Mouse (Mus musculus) cerebellum, postnatal 10 days (tissue): Measurements from ENCODE around the gene Armc6.
A peak's percentile ranks its signal among the peaks of the same experiment; 100 is the strongest.

Experiments
- DNase-seq, 2 experiments: peaks; one replicate each; pipeline ENCODE4 v3.0.0; 2021; ENCODE audit warnings: mixed read lengths in 2 of 2

Armc6 gene

DNA sequence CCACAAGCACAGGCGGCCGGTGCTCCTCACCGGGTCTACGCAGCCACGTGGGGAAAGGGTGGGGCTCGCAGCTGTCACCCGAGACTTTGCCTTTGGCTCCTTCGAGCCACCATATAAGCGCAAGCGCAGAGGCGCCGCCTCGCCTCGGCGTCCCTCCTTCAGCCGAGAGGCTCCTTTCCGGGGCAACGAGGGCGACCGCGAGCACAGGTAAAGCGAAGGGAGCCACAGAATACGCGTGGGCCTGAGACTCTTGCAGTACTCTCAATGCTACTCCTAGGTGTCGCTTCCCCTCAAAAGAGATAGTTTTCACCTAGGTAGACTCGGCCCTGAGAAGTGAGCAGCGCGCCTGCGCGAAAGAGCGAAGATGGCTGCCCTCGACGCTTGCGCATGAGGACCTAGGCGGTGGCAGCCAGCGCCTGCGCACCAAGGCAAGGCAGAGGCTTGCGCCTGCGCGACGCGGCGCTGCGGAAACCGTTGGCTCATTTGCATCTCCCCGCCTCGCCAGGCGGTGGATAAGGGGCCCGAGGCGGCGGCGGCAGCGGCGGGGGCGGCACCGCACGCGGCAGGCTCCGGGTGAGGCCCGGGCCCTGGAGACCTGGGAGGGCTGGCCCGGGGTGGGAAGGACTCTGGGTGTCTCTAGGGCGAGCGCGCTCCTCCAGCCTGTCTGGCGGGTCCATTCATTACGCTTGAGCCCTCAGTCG lies at the start of gene Armc6, which contains the start of gene Sugp2:
Gene Armc6 (minus strand): TSS at position 387 of the 701 bp plus-strand sequence.
Gene Sugp2 (plus strand): TSS at position 147 of the 701 bp plus-strand sequence.
- peak; percentile 94 to 97 for DNase-seq

DNA sequence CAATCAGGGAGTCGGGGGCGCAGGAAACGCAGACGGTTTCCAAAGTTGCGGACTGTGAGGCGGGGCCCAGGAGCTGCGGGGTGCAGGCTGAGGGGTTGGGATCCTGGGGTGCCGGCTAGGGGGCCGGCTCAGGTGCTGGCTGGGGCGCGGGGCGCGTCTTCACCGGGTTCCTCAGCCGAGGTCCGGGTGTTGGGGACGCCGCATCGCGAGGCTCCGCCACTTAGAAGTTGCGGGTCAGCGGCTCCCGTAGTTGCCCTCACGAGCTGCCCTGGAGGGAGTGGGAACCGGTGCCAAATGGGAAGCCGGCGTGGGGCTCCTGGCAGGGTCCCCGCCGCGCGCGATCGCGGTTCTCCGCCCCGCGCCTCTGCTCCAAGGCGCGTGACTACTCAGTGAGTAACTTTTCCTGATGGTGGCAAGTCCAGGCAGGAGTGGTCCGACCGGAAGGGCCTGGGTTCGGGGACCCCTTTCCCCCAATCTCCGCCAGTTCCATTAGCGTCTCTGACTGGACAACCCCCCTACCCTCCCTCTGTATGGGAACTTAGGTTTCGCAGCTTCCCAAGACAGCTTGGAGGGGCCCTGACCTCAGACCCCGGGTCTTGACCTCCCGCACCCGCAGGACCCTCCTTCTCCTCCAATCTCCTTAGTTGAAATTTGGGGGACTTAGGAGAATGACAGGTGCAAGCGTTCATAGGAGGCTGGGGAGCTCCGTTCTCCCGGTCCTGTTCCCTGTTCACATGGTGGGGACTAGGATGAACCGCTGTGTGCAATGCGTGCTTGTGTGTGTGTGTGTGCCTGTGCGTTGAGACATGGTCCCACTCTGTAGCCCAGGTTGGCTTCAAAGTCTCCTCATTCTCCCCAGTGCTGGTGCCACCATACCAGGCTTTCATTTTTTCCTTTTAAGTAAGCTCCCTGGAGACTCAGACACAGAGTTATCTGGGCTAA lies 49.1 kb upstream of the Armc6 start:
- DNase-seq = peak; percentile 64 to 65

DNA sequence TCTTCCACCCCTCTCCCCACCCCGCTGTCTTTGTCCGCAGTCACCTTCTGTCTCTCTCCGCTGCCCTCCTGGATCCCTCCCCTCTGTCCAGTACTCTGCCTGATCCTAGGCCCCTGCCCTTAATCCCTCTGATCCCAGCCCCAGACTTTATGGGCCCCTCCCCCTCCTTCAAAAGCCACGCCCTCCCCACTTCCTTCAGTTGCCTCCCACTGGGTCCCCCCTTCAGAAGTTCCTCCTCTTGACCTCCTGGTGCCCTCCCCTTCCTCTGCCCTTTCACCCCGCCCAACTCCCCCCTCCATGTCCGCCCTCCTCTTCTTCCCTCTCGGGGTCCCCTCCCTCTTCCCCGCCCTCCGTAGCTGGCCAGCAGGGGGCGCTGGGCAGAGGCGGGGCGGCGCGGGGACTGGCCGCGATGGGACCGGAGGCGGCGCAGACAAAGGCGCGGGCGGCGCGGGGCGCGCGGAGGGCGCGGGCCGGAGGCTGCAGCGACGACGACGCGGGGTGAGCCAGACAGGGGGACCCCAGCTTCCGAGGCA lies 48.4 kb upstream of the Armc6 start, which contains the start of gene Homer3:
Gene Homer3 (plus strand): TSS at position 225 of the 533 bp plus-strand sequence.
- DNase-seq = peak; percentile 91 to 93

DNA sequence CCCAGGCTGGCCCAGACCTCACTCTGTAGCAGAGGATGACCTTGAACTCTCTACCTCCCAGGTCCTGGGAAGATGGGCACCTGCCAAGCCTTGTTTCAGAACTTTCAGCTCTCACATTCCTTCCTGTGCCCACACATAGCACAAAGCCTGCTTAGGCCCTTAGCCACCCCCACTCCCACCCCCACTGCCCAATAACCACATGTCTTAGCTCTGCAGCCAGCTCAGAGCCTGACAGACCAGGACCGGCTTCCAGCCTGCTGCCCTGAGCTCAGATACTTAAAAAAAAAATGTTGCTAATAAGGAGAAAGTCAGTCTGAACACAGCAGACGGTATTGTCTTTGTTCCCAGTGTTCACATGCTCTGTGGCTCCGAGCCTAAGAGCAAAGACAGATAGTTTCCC lies 46.7 kb upstream of the Armc6 start:
- no peak for DNase-seq

DNA sequence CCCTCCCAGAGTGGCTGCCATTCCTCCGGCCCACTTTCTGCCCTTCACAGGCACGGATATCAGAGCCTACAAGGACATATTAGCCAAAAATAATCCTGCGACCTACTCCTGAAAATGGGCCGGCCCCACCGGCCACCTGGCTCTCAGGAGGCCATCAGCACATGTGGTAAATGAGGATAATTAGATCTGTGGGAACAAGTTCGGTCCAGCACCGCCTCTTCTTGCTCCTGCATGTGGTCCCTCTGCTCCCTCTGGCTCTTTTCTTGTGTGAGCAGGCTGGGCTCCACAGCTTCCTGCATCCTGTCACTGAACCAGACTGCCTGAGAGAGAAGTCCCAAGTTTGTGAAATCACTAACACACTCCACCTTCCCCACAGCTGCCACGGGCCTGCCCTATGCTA lies 45.0 kb upstream of the Armc6 start:
- no peak for DNase-seq

DNA sequence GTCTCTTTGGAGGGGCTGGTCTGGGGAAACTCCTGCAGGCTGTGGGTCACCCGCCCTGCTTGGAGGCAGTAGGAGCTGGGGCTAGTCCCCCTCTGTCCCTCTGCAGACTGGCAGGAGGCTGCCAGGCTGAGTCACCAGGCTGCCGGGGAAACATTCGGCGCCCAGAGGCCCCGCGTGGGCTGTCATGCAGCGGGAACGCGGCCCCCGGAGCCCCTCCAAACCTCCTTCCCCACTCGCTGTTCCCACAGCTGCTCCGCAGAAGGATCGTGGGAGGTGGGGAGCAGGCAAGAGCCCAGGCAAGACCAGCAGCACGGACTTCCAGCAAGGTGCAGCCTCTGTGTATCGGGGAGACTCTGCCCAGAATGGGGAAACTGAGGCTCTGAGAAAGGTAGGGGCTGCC lies 43.9 kb upstream of the Armc6 start:
- no peak for DNase-seq

DNA sequence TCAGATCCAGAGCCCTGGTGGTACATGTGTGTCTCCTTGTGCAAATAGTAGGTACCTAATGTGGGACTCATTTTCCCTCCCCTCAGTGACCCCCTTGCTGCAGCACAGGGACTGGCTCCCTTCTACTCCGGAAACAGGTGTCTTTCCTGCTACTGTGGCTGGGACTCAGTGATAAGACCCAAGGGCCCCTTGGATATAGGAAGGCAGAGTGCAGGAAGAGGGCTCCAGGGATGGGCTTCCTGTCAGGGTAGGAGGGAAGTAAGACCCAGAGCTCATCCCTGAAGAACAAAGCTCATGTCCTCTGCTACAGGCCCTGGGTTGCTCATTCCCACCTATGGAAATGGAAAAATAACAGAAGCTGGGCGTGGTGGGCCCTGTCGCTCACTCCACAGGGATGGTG lies 42.2 kb upstream of the Armc6 start:
- no peak for DNase-seq

DNA sequence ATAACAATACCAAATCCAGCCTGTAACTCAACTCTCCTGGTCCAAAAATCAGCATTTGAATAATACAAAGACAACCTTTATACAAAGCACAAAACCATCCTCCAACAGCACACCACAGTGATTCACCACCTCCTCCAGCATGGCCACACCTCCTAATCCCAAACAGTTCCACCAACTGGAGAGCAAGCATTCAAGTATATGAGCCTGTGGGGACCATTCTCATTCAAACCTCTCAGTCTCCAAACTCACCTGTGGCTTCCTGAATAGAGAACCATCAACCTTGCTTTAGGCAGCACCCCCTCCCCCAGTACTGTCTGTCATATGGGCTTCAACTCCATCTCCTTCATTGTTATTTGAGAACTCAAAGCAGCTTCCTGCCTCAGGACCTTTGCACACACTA lies 40.1 kb upstream of the Armc6 start:
- no peak for DNase-seq

DNA sequence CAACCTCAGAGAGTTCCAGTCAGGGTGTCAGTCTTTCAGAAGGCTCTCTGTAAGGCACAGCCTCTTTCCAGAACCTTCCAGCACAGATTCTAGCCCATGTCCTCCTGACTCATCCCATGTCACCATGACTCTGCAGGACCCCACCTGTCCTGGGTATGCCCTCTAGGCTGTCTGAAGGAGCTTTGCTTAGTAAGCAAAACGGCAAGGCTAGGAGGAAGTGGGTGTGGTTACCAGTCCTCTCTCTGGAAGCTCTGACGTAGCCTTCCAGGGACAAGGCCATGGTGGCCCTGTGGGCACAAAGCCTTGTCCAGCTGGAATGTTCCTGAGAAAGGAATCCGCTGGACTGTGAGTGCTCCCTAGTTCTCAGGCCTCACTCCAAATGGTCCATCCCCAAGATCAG lies 38.7 kb upstream of the Armc6 start:
- no peak for DNase-seq

DNA sequence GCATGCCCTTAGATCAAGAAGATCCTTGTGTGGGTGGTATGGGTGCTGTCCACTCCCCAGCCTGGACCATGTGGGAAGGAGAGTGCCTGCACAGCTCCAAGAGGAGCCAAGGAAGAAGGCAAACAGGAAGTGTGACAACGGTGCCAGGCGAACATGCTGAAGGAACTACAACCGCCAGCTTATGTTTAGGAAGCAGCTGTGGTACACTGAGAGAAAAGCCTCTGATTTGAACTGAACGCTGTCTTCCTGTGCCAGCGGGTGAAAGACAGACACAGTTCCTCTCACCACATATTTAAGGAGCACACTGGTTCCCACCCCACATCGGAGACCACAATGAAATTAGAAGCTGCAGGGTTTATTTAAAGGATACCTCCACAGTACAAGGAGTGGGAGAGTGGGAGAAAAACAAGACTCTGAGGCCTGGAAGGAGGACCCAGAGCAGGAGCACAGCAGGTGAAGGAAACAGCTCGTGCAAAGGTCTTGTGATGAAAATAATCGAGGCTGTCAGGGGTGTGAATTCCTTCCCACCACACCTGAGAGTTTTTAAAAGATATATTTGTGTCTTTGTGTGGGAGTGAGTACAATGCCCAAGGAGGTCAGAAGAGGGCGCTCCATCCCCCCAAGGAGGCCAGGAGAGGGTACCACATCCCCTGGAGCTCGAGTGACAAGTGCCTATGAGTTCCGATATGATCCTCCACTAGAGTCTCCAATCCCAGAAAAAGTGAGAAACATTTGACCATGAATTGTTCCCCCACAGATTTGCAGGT lies 34.7 kb upstream of the Armc6 start:
- peak; percentile 52 to 57 for DNase-seq

DNA sequence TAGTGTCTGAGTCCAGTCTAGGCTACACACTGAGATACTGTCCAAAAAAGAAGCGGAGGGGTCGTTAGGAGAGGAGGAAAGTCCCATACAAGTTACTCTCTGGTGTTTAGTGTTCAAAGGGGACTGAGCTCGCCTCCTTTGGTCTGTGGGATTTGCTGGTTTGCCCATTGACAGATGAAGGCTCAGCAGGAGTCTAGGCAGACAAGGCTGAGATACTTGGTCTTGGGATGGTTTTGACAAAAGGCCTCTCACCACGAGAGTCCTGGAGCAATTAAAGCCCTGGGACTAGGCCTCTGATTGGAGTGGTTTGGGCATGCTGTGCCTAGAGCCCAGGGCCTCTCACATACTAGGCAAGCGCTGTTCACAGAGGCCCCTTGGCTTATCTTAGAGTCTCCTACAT lies 34.0 kb upstream of the Armc6 start:
- DNase-seq = peak; percentile 29 to 44

DNA sequence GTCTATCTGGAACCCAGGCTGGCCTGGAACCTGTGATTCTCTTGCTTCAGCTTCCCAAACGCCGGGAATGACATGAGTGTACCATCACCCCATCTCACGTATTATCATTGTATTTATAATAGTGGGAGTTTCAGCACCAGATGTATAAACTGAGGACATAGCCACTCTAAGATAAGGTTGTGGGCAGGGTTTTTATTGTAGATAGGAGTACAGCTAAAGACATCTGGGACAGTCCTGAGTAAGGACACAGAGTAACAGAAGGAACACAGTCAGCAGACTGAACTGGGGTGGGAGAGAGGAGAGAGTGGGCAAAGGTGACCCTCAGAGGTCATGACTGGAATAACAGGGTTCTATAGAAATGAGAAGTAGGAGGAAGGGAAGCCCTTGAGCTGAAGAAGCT lies 33.4 kb upstream of the Armc6 start:
- DNase-seq = no peak

DNA sequence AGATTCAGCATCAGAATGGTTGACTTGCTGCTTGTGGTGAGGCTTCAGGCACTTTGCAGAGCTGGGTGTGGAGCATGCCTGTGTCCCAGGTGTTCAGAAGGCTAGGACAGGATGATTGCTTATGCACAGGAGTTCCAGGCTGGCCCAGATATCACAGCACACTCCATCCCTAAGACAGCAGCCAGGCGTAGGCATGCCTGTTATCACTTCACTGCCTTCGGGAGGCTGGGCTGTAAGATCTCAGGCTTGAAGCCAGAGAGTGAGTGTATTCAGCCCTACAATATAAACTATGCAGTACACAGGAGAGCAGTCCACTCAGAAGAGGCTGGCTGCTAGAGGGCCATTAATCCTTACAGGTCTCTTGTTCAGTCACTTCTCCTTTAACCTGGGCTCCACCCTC lies 24.8 kb upstream of the Armc6 start:
- DNase-seq = no peak

DNA sequence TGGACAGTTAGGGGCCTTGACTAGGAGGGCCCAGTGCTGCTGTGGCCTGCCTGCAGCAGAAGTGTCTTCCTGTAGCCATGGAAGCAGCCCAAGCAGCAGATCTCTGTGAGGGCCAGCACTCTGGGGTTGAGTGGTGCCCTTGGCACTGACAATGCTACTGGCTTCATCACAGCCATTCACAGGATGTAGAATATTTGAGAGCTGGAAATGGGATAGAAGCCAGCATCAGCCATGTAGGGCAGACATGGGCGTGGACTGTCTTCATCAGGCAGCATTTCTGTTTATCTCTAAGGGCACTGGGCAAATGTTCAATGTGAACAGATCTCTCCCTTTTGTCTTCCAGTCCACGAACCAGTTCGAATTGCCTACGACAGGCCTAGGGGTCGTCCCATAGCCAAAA lies 24.3 kb upstream of the Armc6 start:
- DNase-seq = no peak

DNA sequence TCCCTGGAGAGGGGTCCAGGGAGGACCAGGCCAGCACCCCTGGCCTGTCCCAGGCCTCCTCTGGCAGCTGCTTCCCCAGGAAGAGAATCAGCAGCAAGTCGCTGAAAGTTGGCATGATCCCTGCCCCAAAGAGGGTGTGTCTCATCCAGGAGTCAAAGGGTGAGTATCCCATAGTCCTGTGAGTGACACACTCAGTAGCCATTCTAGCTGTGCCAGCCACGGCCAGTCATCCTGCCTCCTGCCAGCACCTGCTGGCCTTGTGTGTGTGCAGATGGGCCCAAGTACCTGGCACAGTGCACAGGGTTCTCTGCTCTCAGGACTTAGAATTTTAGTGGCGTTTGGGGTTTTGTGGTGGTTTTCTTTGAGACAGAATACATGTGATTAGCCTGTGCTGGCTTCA lies 23.2 kb upstream of the Armc6 start:
- DNase-seq = peak in 1 of 2 experiments; percentile 35

DNA sequence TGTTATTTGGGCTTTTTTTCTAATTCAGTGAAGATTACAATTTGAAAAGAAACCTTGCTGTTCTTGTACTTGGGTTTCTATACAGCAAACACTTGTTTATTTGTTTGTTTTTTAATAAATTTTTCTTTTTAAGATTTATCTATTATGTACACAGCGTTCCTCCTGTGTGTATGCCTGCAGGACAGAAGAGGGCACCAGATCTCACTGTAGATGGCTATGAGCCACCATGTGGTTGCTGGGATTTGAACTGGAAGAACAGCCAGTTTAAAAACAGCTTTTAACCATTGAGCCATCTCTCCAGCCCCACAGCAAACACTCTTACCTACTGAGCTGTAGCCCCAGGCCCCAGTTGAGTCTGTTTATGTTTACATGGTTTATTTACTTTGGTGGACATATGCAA lies 20.4 kb upstream of the Armc6 start:
- no peak for DNase-seq

DNA sequence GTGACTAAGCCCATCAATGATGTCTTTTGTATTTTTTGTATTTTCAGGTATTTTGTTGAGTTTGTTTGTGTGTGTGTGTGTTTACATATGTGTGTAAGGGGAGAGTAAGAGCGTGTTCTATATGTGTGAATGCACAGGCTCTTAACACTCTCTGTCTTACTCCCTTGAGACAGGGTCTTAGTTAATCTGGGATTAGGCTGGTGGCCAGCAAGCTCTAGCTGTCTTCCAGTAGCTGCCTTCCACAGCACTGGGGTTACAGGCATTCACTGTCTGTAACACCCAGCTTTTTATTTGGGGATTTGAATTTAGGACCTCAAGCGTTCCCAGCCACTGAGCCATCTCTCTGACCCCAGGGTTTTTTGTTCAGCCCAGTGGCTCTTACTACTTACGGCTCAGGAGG lies 13.6 kb upstream of the Armc6 start:
- peak; percentile 46 to 62 for DNase-seq

DNA sequence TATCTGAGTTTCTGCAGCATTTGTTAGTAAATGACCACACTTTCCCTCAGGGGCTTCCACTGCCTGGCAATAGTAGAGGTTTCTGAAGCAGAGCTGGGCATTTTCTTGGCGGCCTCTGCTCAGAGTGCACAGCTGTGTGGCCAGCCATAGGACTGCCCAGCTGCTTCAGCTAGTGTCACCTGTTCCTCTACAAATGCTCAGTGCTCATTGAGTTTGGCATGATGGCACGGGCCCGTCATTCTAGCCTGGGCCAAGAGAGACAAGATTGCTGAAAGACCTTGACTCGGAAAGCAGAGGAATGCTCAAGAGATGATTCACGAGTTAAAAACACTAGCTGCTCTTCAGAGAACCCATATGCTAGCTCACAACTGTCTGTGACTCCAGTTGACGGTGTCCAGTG lies 12.4 kb upstream of the Armc6 start:
- DNase-seq = no peak

DNA sequence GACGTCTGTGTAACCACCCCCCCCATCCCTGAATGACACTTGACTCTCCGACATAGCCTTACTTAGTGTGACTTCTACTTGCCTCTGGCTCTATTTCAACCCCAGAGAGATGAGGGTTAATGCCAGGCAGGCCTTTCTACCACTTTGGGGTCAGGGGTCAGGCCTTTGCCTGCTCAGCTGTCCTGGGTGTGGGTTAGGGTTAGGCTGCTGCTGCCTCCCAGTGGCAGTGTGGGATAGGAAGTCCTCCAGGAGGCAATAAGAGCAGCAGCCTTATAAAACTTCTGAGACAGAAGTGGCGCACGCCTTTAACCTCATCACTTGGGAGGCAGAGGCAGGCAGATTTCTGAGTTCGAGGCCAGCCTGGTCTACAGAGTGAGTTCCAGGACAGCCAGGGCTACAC lies 6.4 kb upstream of the Armc6 start:
- no peak for DNase-seq

DNA sequence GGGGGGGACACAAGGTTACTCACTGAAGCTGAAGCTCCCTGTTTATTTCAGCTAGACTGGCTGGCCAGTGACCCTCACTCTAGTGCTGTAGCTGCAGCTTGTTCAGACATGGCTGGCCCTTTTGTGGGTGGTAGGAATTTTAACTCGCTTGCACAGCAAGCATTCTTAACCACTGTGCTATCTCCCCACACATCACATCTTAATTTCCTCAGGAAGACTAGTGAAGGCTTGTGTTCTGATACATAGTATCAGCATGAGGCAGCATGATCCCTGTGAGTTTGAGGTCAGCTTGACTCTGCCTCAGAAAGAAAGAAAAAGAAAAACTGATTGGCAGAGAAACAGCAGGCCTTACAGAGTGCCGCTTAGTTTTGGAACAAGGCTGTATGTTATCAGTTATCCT lies 3.6 kb upstream of the Armc6 start:
- no peak for DNase-seq

DNA sequence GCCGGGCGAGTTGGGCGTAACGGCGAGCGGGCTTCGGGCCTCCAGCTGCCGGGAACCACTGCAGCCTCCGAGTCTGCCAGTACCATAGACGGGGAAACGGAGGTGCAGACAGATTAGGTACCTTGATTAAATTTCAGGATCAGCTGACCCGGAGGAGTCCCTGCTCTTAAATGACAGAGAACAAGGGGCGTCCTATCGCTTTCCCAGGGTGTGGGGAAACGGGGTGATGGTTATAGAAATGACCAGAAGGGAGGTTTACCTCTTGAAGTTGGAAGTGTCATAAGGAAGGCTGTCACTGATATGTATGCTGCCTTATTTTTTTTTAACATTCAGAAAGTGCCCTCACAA lies 489 bp upstream of the Armc6 start:
- no peak for DNase-seq

DNA sequence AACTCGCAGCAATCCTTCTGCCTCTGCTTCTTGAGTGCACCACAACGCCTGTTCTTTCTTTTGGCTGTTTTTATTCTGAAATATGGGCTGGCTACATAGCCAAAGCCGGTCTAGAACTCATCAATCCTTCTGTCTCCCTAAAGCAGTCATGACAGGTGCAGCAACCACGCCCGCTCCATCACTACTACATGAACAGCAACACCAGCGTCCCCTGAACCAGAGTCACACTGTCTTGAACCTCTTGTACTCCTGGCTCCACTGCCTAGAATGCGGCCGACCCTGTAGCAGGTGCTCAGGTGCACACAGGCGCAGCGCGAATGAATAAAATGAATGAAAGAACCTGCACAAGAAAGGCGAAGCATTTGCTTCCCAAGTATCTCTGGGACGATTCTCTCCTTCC lies 660 bp downstream of the Armc6 start:
- DNase-seq = no peak

DNA sequence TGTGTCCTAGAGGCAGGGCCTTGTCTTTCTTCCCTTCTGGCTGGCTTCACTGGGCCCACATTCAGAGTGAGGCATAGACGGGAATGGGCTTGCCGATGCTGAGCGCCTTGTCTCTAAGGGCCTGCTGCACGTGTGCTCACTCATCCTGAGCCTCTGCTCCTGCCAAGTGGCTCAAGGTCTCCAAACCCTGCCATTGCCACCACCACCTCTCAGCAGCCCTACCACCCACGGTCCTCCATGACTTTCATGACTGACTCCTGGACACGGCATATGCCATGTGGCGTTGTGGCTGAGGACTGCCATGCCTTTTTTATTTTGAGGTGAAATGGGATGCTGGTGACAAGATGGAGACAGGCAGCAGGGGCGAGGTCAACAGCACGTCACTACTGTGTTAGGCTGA lies 3.4 kb downstream of the Armc6 start:
- no peak for DNase-seq
